Mouse (Mus musculus) liver, embryonic 13.5 days (tissue): Measurements from ENCODE around the gene Hist1h3i. TPM values are rescaled to one million over a fixed set of nuclear protein-coding genes. Genes with fewer than 3 reads are reported as not detected.
"Not testable (repeated sequence)": the region's sequence is repeated elsewhere in the genome, so short reads cannot be mapped to it uniquely, and the experiment has no call there.

Source experiments
- ATAC-seq: fragments of 200-750 bp; cut with Nextera tagmentation; 2 replicates; pipeline ENCODE4 v1.8.0; 2017; ENCODE audit warnings: low read depth, mild to moderate bottlenecking, moderate number of reproducible peaks, moderate library complexity
- DNase-seq: peaks from one replicate; pipeline ENCODE4 v3.0.0; 2022
- H3K27ac ChIP-seq: fragments of 300-500 bp; sonication (generic); 2 replicates; pipeline ENCODE4 v1.5.1; 2015; ENCODE audit warnings: moderate library complexity, mild to moderate bottlenecking, inconsistent platforms
- H3K27me3 ChIP-seq: fragments of 300-500 bp; sonication (generic); 2 replicates; pipeline ENCODE4 v1.6.1; 2015; ENCODE audit warnings: mild to moderate bottlenecking, inconsistent platforms
- H3K36me3 ChIP-seq: fragments of 300-500 bp; sonication (generic); 2 replicates; pipeline ENCODE4 v1.6.1; 2015; ENCODE audit warnings: mild to moderate bottlenecking, inconsistent platforms
- H3K4me1 ChIP-seq: fragments of 300-500 bp; sonication (generic); replicated peaks from 2 replicates; pipeline ENCODE4 v1.6.1; 2015; ENCODE audit warnings: inconsistent platforms
- H3K4me2 ChIP-seq: fragments of 300-500 bp; sonication (generic); 2 replicates; pipeline ENCODE4 v1.6.1; 2015; ENCODE audit warnings: inconsistent platforms, mild to moderate bottlenecking, moderate library complexity
- H3K4me3 ChIP-seq: fragments of 300-500 bp; sonication (generic); replicated peaks from 2 replicates; pipeline ENCODE4 v1.5.1; 2015; ENCODE audit warnings: mild to moderate bottlenecking, inconsistent platforms
- H3K9ac ChIP-seq: fragments of 300-500 bp; sonication (generic); 2 replicates; pipeline ENCODE4 v1.6.1; 2015; ENCODE audit warnings: mild to moderate bottlenecking, inconsistent platforms
- H3K9me3 ChIP-seq: fragments of 300-500 bp; sonication (generic); replicated peaks from 2 replicates; pipeline ENCODE4 v1.6.1; 2016; ENCODE audit warnings: inconsistent platforms
- WGBS: fragments of 180-500 bp; shearing (Covaris S2); methylation state at CpG from one replicate; pipeline ENCODE4 v1.1.7; 2015; ENCODE audit not compliant: insufficient replicate concordance; 5-methylcytosine and 5-hydroxymethylcytosine counted together
- microRNA-seq: library from miRNA; unstranded; fragments of <30 nt; microRNA quantifications from one replicate; pipeline ENCODE4, GENCODE M21; 2016
- polyA plus RNA-seq: library from polyadenylated mRNA; unstranded; fragments of >200 nt; fragmentation: Nextera tagmentation; extraction: Ambion mirVana; gene quantifications from 2 replicates; pipeline ENCODE4 v1.2.1, GENCODE M21; 2015

Hist1h3i gene
- polyA plus RNA-seq, 1 experiment from 2014 or later = 194 TPM

DNA sequence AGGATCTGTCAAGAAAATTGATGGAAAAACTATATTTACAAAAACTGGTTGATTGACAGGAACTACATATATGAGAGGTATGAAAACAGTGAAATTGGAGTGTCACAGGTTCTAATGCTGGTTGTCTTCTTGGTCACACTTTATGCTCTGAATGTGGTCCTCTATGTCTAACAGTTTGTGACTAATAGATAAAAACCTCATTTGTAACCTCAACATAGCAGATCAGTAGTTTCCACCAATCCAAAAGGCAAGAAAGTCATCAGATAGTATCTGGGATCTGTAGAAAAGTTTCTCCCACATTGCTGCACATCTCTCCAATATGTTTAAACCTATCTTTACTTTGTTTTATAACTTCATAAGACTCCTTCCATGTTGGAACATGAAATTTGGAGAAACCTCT lies 31.8 kb downstream of the Hist1h3i start:
- peak overlapping the region; percentile 78 for H3K4me2 ChIP-seq
- H3K4me3 ChIP-seq = peak overlapping the region; percentile 58
- no peak for DNase-seq
- H3K27me3 ChIP-seq = no peaks in the 10 kb centered on the region
- peak overlapping the region; percentile 99 for H3K27ac ChIP-seq
- peak overlapping the region; percentile 83 for H3K9ac ChIP-seq
- H3K9me3 ChIP-seq = no peaks in the 10 kb centered on the region
- no peak for ATAC-seq
- peaks cover 38% of the 10 kb centered on the region for H3K4me1 ChIP-seq
- H3K36me3 ChIP-seq = 0 out of 2 replicates have a peak, but pooled peaks cover 4% of the 10 kb centered on the region

DNA sequence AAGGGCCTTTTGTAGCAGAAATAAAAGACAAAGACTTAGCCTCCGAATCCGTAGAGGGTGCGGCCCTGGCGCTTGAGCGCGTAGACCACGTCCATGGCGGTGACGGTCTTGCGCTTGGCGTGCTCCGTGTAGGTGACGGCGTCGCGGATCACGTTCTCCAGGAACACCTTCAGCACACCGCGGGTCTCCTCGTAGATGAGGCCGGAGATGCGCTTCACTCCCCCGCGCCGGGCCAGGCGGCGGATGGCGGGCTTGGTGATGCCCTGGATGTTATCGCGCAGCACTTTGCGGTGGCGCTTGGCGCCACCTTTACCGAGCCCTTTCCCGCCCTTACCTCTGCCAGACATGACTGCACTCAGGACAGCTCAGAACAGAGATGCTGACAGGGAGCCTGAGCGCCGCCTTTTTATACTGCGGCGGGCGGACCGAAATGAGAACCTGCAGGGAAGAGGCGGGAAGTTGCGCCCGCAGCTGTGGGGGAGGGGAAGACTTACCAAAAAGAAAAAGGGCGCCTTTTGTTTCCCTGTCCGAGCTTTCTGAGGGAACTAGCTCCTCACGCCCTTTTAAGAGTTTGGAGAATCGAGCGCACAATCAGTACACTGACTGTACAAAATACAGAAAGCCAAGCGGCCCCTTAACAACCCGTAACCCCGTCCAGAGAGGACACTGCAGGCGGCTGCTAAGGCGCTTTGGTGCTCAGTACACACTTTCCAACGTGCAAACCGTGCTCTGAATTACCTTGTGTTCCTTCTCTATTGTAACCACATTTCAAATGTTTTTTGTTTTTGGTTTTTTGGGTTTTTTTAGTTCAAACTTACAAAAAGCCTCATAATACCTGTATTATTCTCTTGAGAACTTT lies 32.8 kb downstream of the Hist1h3i start, which contains the start of gene Hist1h4k:
Gene Hist1h4k, minus strand, starts transcription at position 347 of the 859 bp plus-strand sequence.
- H3K4me2 ChIP-seq = peak within 1 kb of the TSS; percentile 80
- H3K36me3 ChIP-seq, H3K27me3 ChIP-seq, H3K9me3 ChIP-seq: not testable (repeated sequence)
- peaks cover 41% of the 10 kb centered on the region for H3K4me1 ChIP-seq
- DNase-seq (peak; percentile 88), ATAC-seq (peak; percentile 63)
- H3K27ac ChIP-seq = peak within 1 kb of the TSS; percentile 99
- under 1% methylated on average over 49 of the region's 56 CpGs for WGBS
- peak within 1 kb of the TSS; percentile 69 for H3K4me3 ChIP-seq
- H3K9ac ChIP-seq = peak within 1 kb of the TSS; percentile 87

DNA sequence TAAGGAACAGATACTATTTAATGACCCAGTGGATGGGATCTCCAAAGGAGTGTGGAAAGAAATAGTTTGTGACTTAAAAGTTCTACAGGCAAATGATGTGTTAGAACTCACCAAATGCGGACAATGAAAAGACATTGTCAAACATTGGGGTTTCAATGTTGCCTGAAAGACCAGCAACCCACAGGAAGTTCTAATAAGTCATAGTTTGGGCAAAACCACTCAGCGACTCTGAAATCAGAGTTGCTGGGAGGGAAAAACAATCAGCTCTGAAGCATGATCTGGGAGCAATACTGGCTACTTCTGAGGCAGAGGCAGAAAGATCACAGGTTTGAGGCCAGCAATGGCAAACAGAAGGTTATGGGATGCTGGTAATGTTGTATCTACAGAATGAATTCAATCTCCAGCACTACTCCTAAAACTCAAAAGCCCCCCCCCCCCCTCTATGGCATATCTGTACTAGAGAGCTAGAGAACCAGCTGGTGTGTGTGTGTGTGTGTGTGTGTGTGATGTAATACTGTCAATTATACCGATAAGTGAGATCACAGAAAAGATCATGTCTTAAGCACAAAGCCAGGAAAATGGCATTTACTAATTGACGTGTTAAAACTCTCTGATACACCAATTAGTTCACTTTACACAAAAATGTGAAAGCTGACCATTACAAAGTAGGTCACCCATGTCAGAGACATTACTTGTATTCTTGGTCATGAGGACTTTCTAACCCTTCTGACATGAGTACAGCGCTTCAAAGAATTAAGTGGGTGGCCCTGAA lies 33.6 kb downstream of the Hist1h3i start:
- DNase-seq = no peak
- Histone ChIP-seq H3K27me3 (no peaks in the 10 kb centered on the region), H3K27ac (peak overlapping the region; percentile 97), H3K9me3 (no peaks in the 10 kb centered on the region), H3K36me3 (0 out of 2 replicates have a peak, but pooled peaks cover 4% of the 10 kb centered on the region), H3K4me1 (peaks cover 42% of the 10 kb centered on the region), H3K4me2 (peak overlapping the region; percentile 80), H3K9ac (peak overlapping the region; percentile 87), H3K4me3 (peak overlapping the region; percentile 69)
- WGBS = 3% methylated on average over 5 of the region's 5 CpGs
- ATAC-seq = no peak

DNA sequence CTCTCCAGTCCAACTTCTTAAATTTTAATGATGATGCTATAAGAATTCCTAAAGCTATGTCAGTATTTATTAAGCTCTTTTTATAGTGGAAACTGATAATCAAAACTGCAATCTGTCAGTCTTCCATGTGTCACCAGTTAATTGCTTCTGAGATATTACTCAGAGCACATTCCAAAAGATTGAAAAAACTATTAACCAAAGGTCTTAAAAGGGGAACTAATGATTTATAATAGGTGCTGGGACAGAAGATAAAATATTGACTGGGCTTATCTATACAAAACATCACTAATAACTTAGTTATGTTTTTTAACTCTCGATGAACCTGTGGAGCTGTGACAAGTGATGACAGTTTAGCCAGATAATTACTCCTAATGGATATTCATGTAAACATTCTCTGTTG lies 38.2 kb downstream of the Hist1h3i start:
- Histone ChIP-seq H3K9ac (no peak overlapping the region), H3K27ac (no peak overlapping the region), H3K4me3 (no peak overlapping the region), H3K36me3 (0 out of 2 replicates have a peak, but pooled peaks cover 4% of the 10 kb centered on the region), H3K4me1 (peaks cover 30% of the 10 kb centered on the region), H3K27me3 (no peaks in the 10 kb centered on the region), H3K9me3 (no peaks in the 10 kb centered on the region), H3K4me2 (no peak overlapping the region)
- ATAC-seq (no peak), DNase-seq (no peak)
- 44% methylated on average over 1 of the region's 1 CpGs for WGBS

DNA sequence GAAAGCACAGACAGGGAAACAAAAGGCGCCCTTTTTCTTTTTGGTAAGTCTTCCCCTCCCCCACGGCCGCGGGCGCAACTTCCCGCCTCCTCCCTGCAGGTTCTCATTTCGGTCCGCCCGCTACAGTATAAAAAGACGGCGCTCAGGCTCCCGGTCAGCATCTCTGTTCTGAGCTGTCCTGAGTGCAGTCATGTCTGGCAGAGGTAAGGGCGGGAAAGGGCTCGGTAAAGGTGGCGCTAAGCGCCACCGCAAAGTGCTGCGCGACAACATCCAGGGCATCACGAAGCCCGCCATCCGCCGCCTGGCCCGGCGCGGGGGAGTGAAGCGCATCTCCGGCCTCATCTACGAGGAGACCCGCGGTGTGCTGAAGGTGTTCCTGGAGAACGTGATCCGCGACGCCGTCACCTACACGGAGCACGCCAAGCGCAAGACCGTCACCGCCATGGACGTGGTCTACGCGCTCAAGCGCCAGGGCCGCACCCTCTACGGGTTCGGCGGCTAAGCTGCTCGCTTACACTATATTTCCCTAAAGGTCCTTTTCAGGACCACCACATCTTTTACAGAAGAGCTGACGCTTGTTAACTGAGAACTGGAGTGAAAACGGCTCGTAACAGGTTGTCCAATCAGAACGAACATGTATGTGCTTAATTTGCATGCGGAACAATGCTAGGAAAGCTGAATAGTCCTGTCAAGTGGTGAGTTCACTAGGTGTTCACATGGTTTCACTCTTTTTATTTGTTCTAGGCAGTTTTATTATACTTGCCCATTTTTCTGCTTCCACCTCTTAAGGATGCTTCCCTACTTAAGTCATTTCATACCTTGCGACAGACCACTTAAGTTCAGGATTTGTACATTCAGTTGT lies 48.0 kb downstream of the Hist1h3i start, which contains the start of gene Hist1h4j:
Gene Hist1h4j, plus strand, starts transcription at position 159 of the 862 bp plus-strand sequence.
- under 1% methylated on average over 42 of the region's 56 CpGs for WGBS
- H3K27ac ChIP-seq = peak within 1 kb of the TSS; percentile 96
- peak within 1 kb of the TSS; percentile 81 for H3K9ac ChIP-seq
- ATAC-seq (peak; percentile 90), DNase-seq (peak; percentile 79)
- H3K27me3 ChIP-seq, H3K9me3 ChIP-seq, H3K36me3 ChIP-seq: not testable (repeated sequence)
- H3K4me2 ChIP-seq = peak within 1 kb of the TSS; percentile 80
- H3K4me3 ChIP-seq = peak within 1 kb of the TSS; percentile 63
- H3K4me1 ChIP-seq = peaks cover 41% of the 10 kb centered on the region

DNA sequence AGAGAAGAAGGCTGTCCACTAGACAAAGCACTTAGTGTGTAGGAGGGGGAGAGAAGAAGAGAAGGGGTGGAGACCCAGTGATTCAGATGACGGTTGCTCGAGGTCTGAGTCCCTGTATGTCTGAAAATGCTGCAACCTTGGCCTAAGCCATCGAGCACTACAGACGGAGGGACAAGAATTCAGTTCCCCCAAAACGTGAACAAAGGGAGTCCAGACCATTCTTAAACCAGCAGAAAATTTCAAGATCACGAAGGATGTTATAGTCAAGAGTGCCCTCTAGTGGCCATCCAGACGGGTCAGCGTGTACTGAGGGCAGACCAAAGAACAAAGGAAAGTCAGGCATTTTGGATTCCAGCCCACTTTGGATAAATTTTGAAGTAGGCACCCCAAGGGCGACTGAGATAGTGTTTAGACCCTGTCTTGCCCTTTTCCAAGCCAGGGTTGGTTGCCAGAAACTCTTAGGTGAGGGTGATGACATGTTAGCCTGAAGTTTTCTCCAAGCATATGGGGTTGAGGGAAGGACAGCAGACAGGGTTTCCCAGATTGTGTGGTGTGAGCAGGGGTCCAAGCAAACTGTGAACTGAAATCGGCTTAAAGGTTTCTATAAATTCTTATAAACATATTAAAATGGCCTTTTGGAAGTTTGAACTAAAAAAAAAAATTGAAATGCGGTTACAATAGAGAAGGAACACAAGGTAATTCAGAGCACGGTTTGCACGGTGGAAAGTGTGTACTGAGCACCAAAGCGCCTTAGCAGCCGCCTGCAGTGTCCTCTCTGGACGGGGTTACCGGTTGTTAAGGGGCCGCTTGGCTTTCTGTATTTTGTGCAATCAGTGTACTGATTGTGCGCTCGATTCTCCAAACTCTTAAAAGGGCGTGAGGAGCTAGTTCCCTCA lies 48.9 kb downstream of the Hist1h3i start:
- Histone ChIP-seq H3K9me3 (no peaks in the 10 kb centered on the region), H3K4me3 (peak overlapping the region; percentile 63), H3K9ac (peak overlapping the region; percentile 81), H3K4me1 (peaks cover 41% of the 10 kb centered on the region), H3K27me3 (no peaks in the 10 kb centered on the region), H3K36me3 (no peaks in the 10 kb centered on the region), H3K4me2 (peak overlapping the region; percentile 80), H3K27ac (peak overlapping the region; percentile 96)
- DNase-seq (peak; percentile 73), ATAC-seq (peak; percentile 60)
- 1% methylated on average over 21 of the region's 21 CpGs for WGBS

DNA sequence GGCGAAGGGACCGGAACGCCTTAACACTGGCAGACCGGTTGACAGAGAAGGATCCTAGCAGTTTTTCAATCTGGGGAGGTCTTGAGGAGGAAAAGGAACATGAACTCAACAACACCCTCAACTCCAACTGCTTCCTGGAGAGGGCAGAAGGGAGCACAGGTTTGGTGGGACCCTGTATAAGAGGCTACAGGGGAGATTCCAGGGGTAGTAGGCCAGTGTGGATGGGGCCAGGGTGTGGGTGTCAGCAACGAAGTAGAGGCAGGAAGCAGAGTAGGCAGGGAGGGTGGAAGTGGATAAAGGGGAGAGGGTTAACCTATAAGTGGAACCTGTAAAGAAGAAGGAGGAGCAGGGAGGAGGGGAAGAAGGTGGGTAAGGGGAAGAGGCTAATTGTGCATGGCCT lies 49.7 kb downstream of the Hist1h3i start:
- ATAC-seq (no peak), DNase-seq (no peak)
- H3K27ac ChIP-seq = peak overlapping the region; percentile 96
- H3K9ac ChIP-seq = peak overlapping the region; percentile 81
- 73% methylated on average over 5 of the region's 5 CpGs for WGBS
- H3K4me1 ChIP-seq = peaks cover 37% of the 10 kb centered on the region
- no peaks in the 10 kb centered on the region for H3K27me3 ChIP-seq
- H3K9me3 ChIP-seq = no peaks in the 10 kb centered on the region
- H3K4me2 ChIP-seq = no peak overlapping the region
- no peak overlapping the region for H3K4me3 ChIP-seq
- H3K36me3 ChIP-seq = no peaks in the 10 kb centered on the region

Small RNA genes lying within 50 kb of the gene (microRNA-seq; reads per million reads assigned to microRNA genes)
- gene Gm19658 = not detected
- gene Gm44346 = not detected
- gene Gm44454 = 1.5 reads per million
- gene Gm44466 = not detected

Other genes starting within 250 kb of the Hist1h3i start
- gene Olfr1366, start 240.6 kb downstream of the Hist1h3i start, polyA plus RNA-seq = not detected in 2 replicates
- gene Olfr1535, start 223.5 kb downstream of the Hist1h3i start, polyA plus RNA-seq = not detected in 2 replicates
- gene Olfr1364, start 201.6 kb downstream of the Hist1h3i start, polyA plus RNA-seq = not detected in 2 replicates
- not detected in 2 replicates for gene Olfr1362, start 169.3 kb downstream of the Hist1h3i start, polyA plus RNA-seq
- not detected in 2 replicates for gene Olfr11, start 140.9 kb downstream of the Hist1h3i start, polyA plus RNA-seq
- gene Olfr1361, start 120.0 kb downstream of the Hist1h3i start, polyA plus RNA-seq = not detected in 2 replicates
- gene Olfr1360, start 106.0 kb downstream of the Hist1h3i start, polyA plus RNA-seq = not detected in 2 replicates
- gene Olfr1359, start 85.3 kb downstream of the Hist1h3i start, polyA plus RNA-seq = not detected in 2 replicates
- gene Hist1h2bl, start 67.2 kb downstream of the Hist1h3i start, polyA plus RNA-seq = 1.8 and 3.0 TPM in 2 replicates
- gene Hist1h2ai, start 66.9 kb downstream of the Hist1h3i start, polyA plus RNA-seq = 15.6 and 39.6 TPM in 2 replicates
- 5.8 and 11.7 TPM in 2 replicates for gene Hist1h3h, start 65.7 kb downstream of the Hist1h3i start, polyA plus RNA-seq
- 4.3 and 8.6 TPM in 2 replicates for gene Hist1h2bm, start 61.3 kb downstream of the Hist1h3i start, polyA plus RNA-seq
- gene Hist1h4j, start 48.3 kb downstream of the Hist1h3i start, polyA plus RNA-seq = 0.41 and 0.81 TPM in 2 replicates
- 2.8 and 5.6 TPM in 2 replicates for gene Hist1h4k, start 32.9 kb downstream of the Hist1h3i start, polyA plus RNA-seq
- 30.8 and 91.0 TPM in 2 replicates for gene Hist1h2ak, start 29.5 kb downstream of the Hist1h3i start, polyA plus RNA-seq
- gene Hist1h2bn, start 29.2 kb downstream of the Hist1h3i start, polyA plus RNA-seq = 4.4 and 14.4 TPM in 2 replicates
- 37.3 and 37.6 TPM in 2 replicates for gene Hist1h1b, start 2.7 kb downstream of the Hist1h3i start, polyA plus RNA-seq
- gene Hist1h2an, start 3.8 kb upstream of the Hist1h3i start, polyA plus RNA-seq = 5.8 and 15.9 TPM in 2 replicates
- gene Hist1h2bp, start 4.1 kb upstream of the Hist1h3i start, polyA plus RNA-seq = 2.8 and 3.8 TPM in 2 replicates
- gene Hist1h2bq, start 26.8 kb upstream of the Hist1h3i start, polyA plus RNA-seq = 22.0 and 34.4 TPM in 2 replicates
- 1.4 and 1.6 TPM in 2 replicates for gene Hist1h2ao, start 27.1 kb upstream of the Hist1h3i start, polyA plus RNA-seq
- gene Hist1h4m, start 28.4 kb upstream of the Hist1h3i start, polyA plus RNA-seq = not detected in 2 replicates
- gene Hist1h4n, start 48.8 kb upstream of the Hist1h3i start, polyA plus RNA-seq = 14.8 and 21.6 TPM in 2 replicates
- gene Hist1h2ap, start 50.1 kb upstream of the Hist1h3i start, polyA plus RNA-seq = 4,833 and 5,264 TPM in 2 replicates
- gene Hist1h2br, start 50.4 kb upstream of the Hist1h3i start, polyA plus RNA-seq = 22.5 and 35.7 TPM in 2 replicates
- gene Zfp184, start 161.7 kb upstream of the Hist1h3i start, polyA plus RNA-seq = 0.89 and 1.0 TPM in 2 replicates
- gene Pom121l2, start 197.8 kb upstream of the Hist1h3i start, polyA plus RNA-seq = not detected in 2 replicates
- 0.25 and 0.39 TPM in 2 replicates for gene Prss16, start 226.4 kb upstream of the Hist1h3i start, polyA plus RNA-seq